Mouse (Mus musculus): ENCODE results near the gene 2310034G01Rik. TPM values are rescaled to one million over a fixed set of nuclear protein-coding genes. Genes with fewer than 3 reads are reported as not detected.

2310034G01Rik gene
- total and polyA plus RNA-seq, 3 experiments: 0.50 to 0.95 TPM; not detected in 1

- Histone ChIP-seq H3K9ac (ENCODE audit: control insufficient read depth, low read depth, low read length, poor library complexity, severe bottlenecking) (peak within 1 kb of the TSS; percentile 79), H3K4me3 (ENCODE audit: control insufficient read depth in 1 of 2, insufficient read depth in 1 of 2, low read depth in 2 of 2, low read length in 2 of 2) (peak within 1 kb of the TSS; percentile 52 to 79), H3K79me2 (ENCODE audit: control insufficient read depth, insufficient read depth, low read length, poor library complexity) (peaks cover 18% of the 10 kb centered on the region), H3K36me3 (ENCODE audit: control insufficient read depth in 1 of 2, insufficient read depth in 2 of 2, low read length in 2 of 2) (peaks cover 0 to 35% of the 10 kb centered on the region in 2 experiments; a peak in 2 of 4 replicates), H3K4me1 (ENCODE audit: control insufficient read depth in 1 of 2, insufficient read depth in 2 of 2, low read length in 2 of 2) (peaks cover 17 to 30% of the 10 kb centered on the region in 2 experiments), H3K27ac (ENCODE audit: control insufficient read depth, low read depth, low read length) (peak within 1 kb of the TSS; percentile 89), H3K9me3 (replicated peaks; ENCODE audit: insufficient read depth, low read length) (no peaks in the 10 kb centered on the region), H3K27me3 (ENCODE audit: control insufficient read depth in 1 of 2, insufficient read depth in 2 of 2, low read length in 2 of 2) (no peaks in the 10 kb centered on the region)
- peak; percentile 100 for DNase-seq (ENCODE audit: low read depth, low spot score)
- no peak for TF ChIP-seq UBTF (IDR thresholded peaks at IDR 0.05; ENCODE audit: borderline replicate concordance, insufficient read depth, low read depth, low read length)
- peak; percentile 56; the same call in 1 of the 2 replicates for TF ChIP-seq ETS1 (IDR thresholded peaks at IDR 0.05; ENCODE audit: low read depth, low read length)
- TF ChIP-seq NELFE (IDR thresholded peaks at IDR 0.05; ENCODE audit: low read depth, low read length): peak; percentile 94
- no peak; the same call in 1 of the 2 replicates for TF ChIP-seq BHLHE40 (IDR thresholded peaks at IDR 0.05; ENCODE audit: borderline replicate concordance, low read depth, low read length)
- TF ChIP-seq MAX (IDR thresholded peaks at IDR 0.05; ENCODE audit: low read length): peak; percentile 71
- TF ChIP-seq ZC3H11A (IDR thresholded peaks at IDR 0.05; ENCODE audit: low read depth, low read length): peak; percentile 49
- TF ChIP-seq MAZ (IDR thresholded peaks at IDR 0.05; ENCODE audit: low read depth, low read length): peak; percentile 100
- TF ChIP-seq ZMIZ1 (IDR thresholded peaks at IDR 0.05; ENCODE audit: low read depth, low read length): peak; percentile 68
- peak; percentile 85; the same call in 1 of the 2 replicates for TF ChIP-seq E2F4 (IDR thresholded peaks at IDR 0.05; ENCODE audit: borderline replicate concordance, low read depth, low read length)
- TF ChIP-seq RAD21 (IDR thresholded peaks at IDR 0.05; ENCODE audit: low read depth, low read length): peak; percentile 49
- no peak for TF ChIP-seq MEF2A (IDR thresholded peaks at IDR 0.05; ENCODE audit: extremely low read depth, insufficient replicate concordance, low read depth, low read length, poor library complexity, severe bottlenecking)
- no peak for TF ChIP-seq ZKSCAN1 (IDR thresholded peaks at IDR 0.05; ENCODE audit: low read depth, low read length)
- TF ChIP-seq USF1 (IDR thresholded peaks at IDR 0.05; ENCODE audit: low read depth, low read length): peak; percentile 93
- TF ChIP-seq HCFC1 (IDR thresholded peaks at IDR 0.05; ENCODE audit: low read depth, low read length): peak; percentile 96
- TF ChIP-seq GATA1 (IDR thresholded peaks at IDR 0.05; ENCODE audit: low read depth, low read length): peak; percentile 87
- peak in 1 of 2 experiments; percentile 38; a peak in 1 of 4 replicates for TF ChIP-seq EP300 (IDR thresholded peaks at IDR 0.05; ENCODE audit: low read depth in 1 of 2, low read length in 2 of 2)
- TF ChIP-seq CHD1 (IDR thresholded peaks at IDR 0.05; ENCODE audit: low read depth, low read length): 0 out of 2 replicates have a peak, but pooled peaks have one; percentile 54
- TF ChIP-seq MYB (IDR thresholded peaks at IDR 0.05; ENCODE audit: low read depth, low read length): peak; percentile 53; the same call in 1 of the 2 replicates
- no peak for TF ChIP-seq GABPA (IDR thresholded peaks at IDR 0.05; ENCODE audit: low read depth, low read length)
- TF ChIP-seq ZNF384 (IDR thresholded peaks at IDR 0.05; ENCODE audit: low read depth, low read length): no peak
- no peak for TF ChIP-seq JUND (IDR thresholded peaks at IDR 0.05; ENCODE audit: low read depth, low read length)
- TF ChIP-seq KAT2A (conservative IDR thresholded peaks at IDR 0.05; ENCODE audit: low read depth, low read length): peak; percentile 84; the same call in 1 of the 2 replicates
- peak; percentile 72 for TF ChIP-seq TCF12 (IDR thresholded peaks at IDR 0.05; ENCODE audit: low read depth, low read length)
- no peak for TF ChIP-seq POLR2AphosphoS5 (IDR thresholded peaks at IDR 0.05; ENCODE audit: borderline replicate concordance, low read depth, low read length)
- TF ChIP-seq SMC3 (IDR thresholded peaks at IDR 0.05; ENCODE audit: low read depth, low read length): peak; percentile 73
- TF ChIP-seq NRF1 (IDR thresholded peaks at IDR 0.05; ENCODE audit: insufficient read depth, low read depth, low read length, poor library complexity, severe bottlenecking): peak; percentile 69
- peak; percentile 72 for TF ChIP-seq TBP (IDR thresholded peaks at IDR 0.05; ENCODE audit: low read depth, low read length)
- no peak; the same call in 1 of the 2 replicates for TF ChIP-seq RCOR1 (IDR thresholded peaks at IDR 0.05; ENCODE audit: low read depth, low read length)
- no peak for TF ChIP-seq MAFK (IDR thresholded peaks at IDR 0.05; ENCODE audit: borderline replicate concordance, low read depth, low read length)
- TF ChIP-seq TAL1 (IDR thresholded peaks at IDR 0.05; ENCODE audit: low read length): no peak
- TF ChIP-seq SIN3A (IDR thresholded peaks at IDR 0.05; ENCODE audit: low read length): peak; percentile 99
- TF ChIP-seq CTCF (IDR thresholded peaks at IDR 0.05 in 2 of 3, conservative IDR thresholded peaks at IDR 0.05 in 1 of 3; ENCODE audit: control insufficient read depth in 1 of 3, insufficient read depth in 1 of 3, low read depth in 2 of 3, low read length in 3 of 3, poor library complexity in 1 of 3, severe bottlenecking in 1 of 3): peak; percentile 35 to 80 (median 73)
- TF ChIP-seq POLR2A (IDR thresholded peaks at IDR 0.05; ENCODE audit: control insufficient read depth in 1 of 2, insufficient read depth in 1 of 2, low read depth in 1 of 2, low read length in 2 of 2, poor library complexity in 1 of 2): peak in 1 of 2 experiments; percentile 97; a peak in 3 of 4 replicates
- TF ChIP-seq CHD2 (IDR thresholded peaks at IDR 0.05; ENCODE audit: low read length): peak; percentile 63; the same call in 1 of the 2 replicates
- TF ChIP-seq MXI1 (IDR thresholded peaks at IDR 0.05; ENCODE audit: low read depth, low read length): peak; percentile 93
- TF ChIP-seq POLR2AphosphoS2 (IDR thresholded peaks at IDR 0.05; ENCODE audit: low read length): no peak; the same call in 1 of the 2 replicates
Measured at GRCm38 (mm10) chr19:46338331-46338936, 11.7 kb downstream of the 2310034G01Rik start, which contains the start of gene Cuedc2. TSS of gene Cuedc2 (minus strand) at chr19:46338702.

Data from MEL (cell line).